ENCODE assay signal across 12 mouse cellular contexts in genomic region chr4:145147006-145147961, GRCm38 (mm10). TPM values are rescaled to one million over a fixed set of nuclear protein-coding genes. Genes with fewer than 3 reads are reported as not detected.
A peak's percentile ranks its signal among the peaks of the same experiment; 100 is the strongest.
DNase-seq lines count a peak whose midpoint lies in the region; ATAC-seq and TF ChIP-seq lines count a peak whose summit lies in the region.
"Had no signal": no experiment of that assay in that cellular context is flagged by ENCODE, and none has a peak within 500 bp of the region (broad histone marks: within the 10 kb centered on the region; RNA-seq: fewer than 3 reads in every experiment).

No protein-coding gene starts in this region.

- no peak overlapping the region for H3K27ac ChIP-seq in heart, embryonic 11.5 days (ENCODE audit: low read depth, low read length)
- H3K27ac ChIP-seq in liver, embryonic 14.5 days = no peak overlapping the region
- H3K27ac ChIP-seq: neural tube, embryonic 12.5 days had no signal

- H3K4me2 ChIP-seq in heart, embryonic 11.5 days = no peak overlapping the region
- no peak overlapping the region for H3K4me2 ChIP-seq in liver, embryonic 14.5 days (ENCODE audit: low read depth)
- H3K4me2 ChIP-seq: neural tube, embryonic 12.5 days had no signal

- no peaks in the 10 kb centered on the region for H3K27me3 ChIP-seq in heart, embryonic 11.5 days (ENCODE audit: control insufficient read depth, insufficient read depth, low read length)
- no peaks in the 10 kb centered on the region for H3K27me3 ChIP-seq in liver, embryonic 14.5 days (ENCODE audit: control insufficient read depth, insufficient read depth, low read length)
- H3K27me3 ChIP-seq: neural tube, embryonic 12.5 days; Patski had no signal

- no peak for TF ChIP-seq EP300 in liver, embryonic 14.5 days (IDR thresholded peaks at IDR 0.05; ENCODE audit: low read depth)

- H3K36me3 ChIP-seq in heart, embryonic 11.5 days (ENCODE audit: control insufficient read depth, insufficient read depth, low read length) = peaks cover 18% of the 10 kb centered on the region
- H3K36me3 ChIP-seq in liver, embryonic 14.5 days (replicated peaks; ENCODE audit: control insufficient read depth, insufficient read depth, low read depth) = peaks cover 32% of the 10 kb centered on the region

- H3K9me3 ChIP-seq in heart, embryonic 11.5 days (replicated peaks; ENCODE audit: control insufficient read depth, low read length) = no peaks in the 10 kb centered on the region
- H3K9me3 ChIP-seq in liver, embryonic 14.5 days (ENCODE audit: control insufficient read depth, low read length) = no peaks in the 10 kb centered on the region
- H3K9me3 ChIP-seq: neural tube, embryonic 12.5 days had no signal

- intact Hi-C loops in heart, postnatal 36 days (cut with DNase I) = no loop called here

- ATAC-seq in heart, embryonic 11.5 days (replicated peaks; ENCODE audit: insufficient number of reproducible peaks, low FRiP score, low TSS enrichment) = 0 out of 2 replicates have a peak, but pooled peaks have one; percentile 35
- 0 out of 2 replicates have a peak, but pooled peaks have one; percentile 25 for ATAC-seq in liver, embryonic 14.5 days (ENCODE audit: insufficient read depth)
- ATAC-seq: Patski had no signal

- no peak overlapping the region for H3K4me3 ChIP-seq in heart, embryonic 11.5 days (ENCODE audit: low read depth, low read length)
- H3K4me3 ChIP-seq in liver, embryonic 14.5 days (ENCODE audit: insufficient read depth in 1 of 2, low read depth in 2 of 2, low read length in 2 of 2) = no peak overlapping the region
- H3K4me3 ChIP-seq: neural tube, embryonic 12.5 days had no signal

- WGBS in heart, embryonic 11.5 days (ENCODE audit: insufficient replicate concordance) = 37% methylated on average over 5 of the region's 5 CpGs
- 34% methylated on average over 5 of the region's 5 CpGs for WGBS in liver, embryonic 14.5 days (ENCODE audit: insufficient replicate concordance)

- DNase-seq in heart, postnatal 36 days = no peak
- peak; percentile 18 for DNase-seq in urinary bladder, postnatal 14 days (ENCODE audit: low spot score)
- no peak for DNase-seq in urinary bladder, postnatal 36 days (ENCODE audit: low spot score in 2 of 2)
- DNase-seq in liver, embryonic 14.5 days (ENCODE audit: low read depth in 3 of 3, low spot score in 3 of 3) = no peak
- no peak for DNase-seq in ovary, postnatal 10 days (ENCODE audit: low spot score)
- no peak for DNase-seq in cerebellum, adult 8-10 months
- no peak for DNase-seq in cerebellum, postnatal 4 days (ENCODE audit: low spot score in 2 of 2)
- DNase-seq: cerebellum, adult 9-11 months; left cerebral cortex, postnatal 4 days had no signal

- no peaks in the 10 kb centered on the region for H3K4me1 ChIP-seq in heart, embryonic 11.5 days (ENCODE audit: control insufficient read depth, insufficient read depth, low read length)
- H3K4me1 ChIP-seq in liver, embryonic 14.5 days (replicated peaks; ENCODE audit: control insufficient read depth in 2 of 2, insufficient read depth in 2 of 2, low read length in 1 of 2) = 0 out of 4 replicates have a peak, but pooled peaks cover 0 to 2% of the 10 kb centered on the region in 2 experiments
- H3K4me1 ChIP-seq: neural tube, embryonic 12.5 days had no signal

- no peak overlapping the region for H3K9ac ChIP-seq in heart, embryonic 11.5 days (ENCODE audit: low read depth, low read length)
- no peak overlapping the region for H3K9ac ChIP-seq in liver, embryonic 14.5 days (replicated peaks)
- H3K9ac ChIP-seq: neural tube, embryonic 12.5 days had no signal

- no peak for TF ChIP-seq CTCF in liver, embryonic 14.5 days (IDR thresholded peaks at IDR 0.05; ENCODE audit: low read depth)

RNA-seq across cellular contexts. Expression of gene Vps13d, which starts 47.5 kb away (rescaled TPM):
- polyA plus RNA-seq in heart, embryonic 11.5 days (2014; fragmentation: Nextera tagmentation; extraction: Ambion mirVana) = 10.5 and 12.0 TPM in 2 replicates
- total RNA-seq in heart, postnatal 36 days (2021) = 10 to 100 TPM; 70.1 to 73.5 TPM
- polyA plus RNA-seq in liver, embryonic 14.5 days (2012; rRNA removed) = 3.9 and 7.1 TPM in 2 replicates
- polyA plus RNA-seq in liver, embryonic 14.5 days (2014; fragmentation: Nextera tagmentation; extraction: Ambion mirVana) = 4.8 and 5.3 TPM in 2 replicates
